Mouse (Mus musculus): Measurements from ENCODE around the gene Itih4. TPM values are rescaled to one million over a fixed set of nuclear protein-coding genes. Genes with fewer than 3 reads are reported as not detected.

Itih4 gene
- polyA plus RNA-seq, 1 experiment from 2014 or later, result 0.59 TPM

GRCm38 (mm10) chr14:30862368-30862767, 23.9 kb upstream of the Itih4 start:
- Histone ChIP-seq H3K36me3 (ENCODE audit: control insufficient read depth, insufficient read depth, low read length) (no peaks in the 10 kb centered on the region), H3K9ac (ENCODE audit: low read length) (no peak overlapping the region), H3K9me3 (ENCODE audit: control insufficient read depth, low read length) (no peaks in the 10 kb centered on the region), H3K27ac (ENCODE audit: low read length) (no peak overlapping the region), H3K4me3 (ENCODE audit: low read length) (no peak overlapping the region), H3K4me2 (ENCODE audit: low read depth, low read length) (no peak overlapping the region), H3K4me1 (replicated peaks; ENCODE audit: control insufficient read depth, insufficient read depth, low read length) (peaks cover 12% of the 10 kb centered on the region), H3K27me3 (ENCODE audit: control insufficient read depth, insufficient read depth, low read depth, low read length) (no peaks in the 10 kb centered on the region)
- no peak for ATAC-seq (ENCODE audit: low read depth)
- 68% methylated on average over 9 of the region's 9 CpGs for WGBS

GRCm38 (mm10) chr14:30865311-30865710, 21.0 kb upstream of the Itih4 start:
- Histone ChIP-seq H3K4me3 (ENCODE audit: low read length) (no peak overlapping the region), H3K27ac (ENCODE audit: low read length) (no peak overlapping the region), H3K36me3 (ENCODE audit: control insufficient read depth, insufficient read depth, low read length) (no peaks in the 10 kb centered on the region), H3K4me2 (ENCODE audit: low read depth, low read length) (no peak overlapping the region), H3K9ac (ENCODE audit: low read length) (no peak overlapping the region), H3K27me3 (ENCODE audit: control insufficient read depth, insufficient read depth, low read depth, low read length) (no peaks in the 10 kb centered on the region), H3K9me3 (ENCODE audit: control insufficient read depth, low read length) (no peaks in the 10 kb centered on the region), H3K4me1 (replicated peaks; ENCODE audit: control insufficient read depth, insufficient read depth, low read length) (peaks cover 19% of the 10 kb centered on the region)
- WGBS, result 75% methylated on average over 3 of the region's 3 CpGs
- ATAC-seq (ENCODE audit: low read depth), result no peak

GRCm38 (mm10) chr14:30867042-30867441, 19.2 kb upstream of the Itih4 start:
- no peak overlapping the region for H3K27ac ChIP-seq (ENCODE audit: low read length)
- no peak overlapping the region for H3K9ac ChIP-seq (ENCODE audit: low read length)
- H3K9me3 ChIP-seq (ENCODE audit: control insufficient read depth, low read length), result no peaks in the 10 kb centered on the region
- WGBS, result 18% methylated on average over 5 of the region's 5 CpGs
- no peak overlapping the region for H3K4me3 ChIP-seq (ENCODE audit: low read length)
- ATAC-seq (ENCODE audit: low read depth), result peak; percentile 35; the same call in 1 of the 2 replicates
- no peaks in the 10 kb centered on the region for H3K27me3 ChIP-seq (ENCODE audit: control insufficient read depth, insufficient read depth, low read depth, low read length)
- peaks cover 11% of the 10 kb centered on the region for H3K4me1 ChIP-seq (replicated peaks; ENCODE audit: control insufficient read depth, insufficient read depth, low read length)
- H3K36me3 ChIP-seq (ENCODE audit: control insufficient read depth, insufficient read depth, low read length), result no peaks in the 10 kb centered on the region
- no peak overlapping the region for H3K4me2 ChIP-seq (ENCODE audit: low read depth, low read length)

- H3K27ac ChIP-seq (ENCODE audit: low read length), result no peak overlapping the region
- no peaks in the 10 kb centered on the region for H3K36me3 ChIP-seq (ENCODE audit: control insufficient read depth, insufficient read depth, low read length)
- H3K27me3 ChIP-seq (ENCODE audit: control insufficient read depth, insufficient read depth, low read depth, low read length), result no peaks in the 10 kb centered on the region
- no peak overlapping the region for H3K4me3 ChIP-seq (ENCODE audit: low read length)
- no peak overlapping the region for H3K4me2 ChIP-seq (ENCODE audit: low read depth, low read length)
- WGBS, result 87% methylated on average over 10 of the region's 10 CpGs
- peaks cover 9% of the 10 kb centered on the region for H3K4me1 ChIP-seq (replicated peaks; ENCODE audit: control insufficient read depth, insufficient read depth, low read length)
- H3K9me3 ChIP-seq (ENCODE audit: control insufficient read depth, low read length), result no peaks in the 10 kb centered on the region
- no peak overlapping the region for H3K9ac ChIP-seq (ENCODE audit: low read length)
- no peak for ATAC-seq (ENCODE audit: low read depth)
These were observed 17.4 kb upstream of the Itih4 start for GRCm38 (mm10) chr14:30868826-30869225.

- no peaks in the 10 kb centered on the region for H3K36me3 ChIP-seq (ENCODE audit: control insufficient read depth, insufficient read depth, low read length)
These were observed 16.9 kb upstream of the Itih4 start for GRCm38 (mm10) chr14:30869391-30869801.

GRCm38 (mm10) chr14:30870206-30871147, 15.8 kb upstream of the Itih4 start:
- Histone ChIP-seq H3K27ac (ENCODE audit: low read length) (peak overlapping the region; percentile 86), H3K27me3 (ENCODE audit: control insufficient read depth, insufficient read depth, low read depth, low read length) (no peaks in the 10 kb centered on the region), H3K4me2 (ENCODE audit: low read depth, low read length) (no peak overlapping the region), H3K9ac (ENCODE audit: low read length) (0 out of 2 replicates have a peak overlapping the region, but pooled peaks have one; percentile 30), H3K4me3 (ENCODE audit: low read length) (no peak overlapping the region), H3K4me1 (replicated peaks; ENCODE audit: control insufficient read depth, insufficient read depth, low read length) (peaks cover 20% of the 10 kb centered on the region), H3K36me3 (ENCODE audit: control insufficient read depth, insufficient read depth, low read length) (0 out of 2 replicates have a peak, but pooled peaks cover 3% of the 10 kb centered on the region), H3K9me3 (ENCODE audit: control insufficient read depth, low read length) (no peaks in the 10 kb centered on the region)
- 60% methylated on average over 25 of the region's 25 CpGs for WGBS
- ATAC-seq (ENCODE audit: low read depth), result peak; percentile 81

More at GRCm38 (mm10) chr14:30869391-30869801, 16.9 kb upstream of the Itih4 start:
- Histone ChIP-seq H3K27ac (ENCODE audit: low read length) (peak overlapping the region; percentile 86), H3K9ac (ENCODE audit: low read length) (no peak overlapping the region), H3K4me2 (ENCODE audit: low read depth, low read length) (no peak overlapping the region), H3K4me1 (replicated peaks; ENCODE audit: control insufficient read depth, insufficient read depth, low read length) (peaks cover 13% of the 10 kb centered on the region), H3K4me3 (ENCODE audit: low read length) (no peak overlapping the region), H3K27me3 (ENCODE audit: control insufficient read depth, insufficient read depth, low read depth, low read length) (no peaks in the 10 kb centered on the region), H3K9me3 (ENCODE audit: control insufficient read depth, low read length) (no peaks in the 10 kb centered on the region)
- ATAC-seq (ENCODE audit: low read depth), result no peak
- WGBS, result 79% methylated on average over 8 of the region's 8 CpGs

- Histone ChIP-seq H3K4me3 (ENCODE audit: low read length) (no peak overlapping the region), H3K27me3 (ENCODE audit: control insufficient read depth, insufficient read depth, low read depth, low read length) (no peaks in the 10 kb centered on the region), H3K4me1 (replicated peaks; ENCODE audit: control insufficient read depth, insufficient read depth, low read length) (peaks cover 40% of the 10 kb centered on the region), H3K36me3 (ENCODE audit: control insufficient read depth, insufficient read depth, low read length) (0 out of 2 replicates have a peak, but pooled peaks cover 5% of the 10 kb centered on the region), H3K9me3 (ENCODE audit: control insufficient read depth, low read length) (no peaks in the 10 kb centered on the region), H3K9ac (ENCODE audit: low read length) (no peak overlapping the region; the same call in 1 of the 2 replicates), H3K4me2 (ENCODE audit: low read depth, low read length) (peak overlapping the region; percentile 26; the same call in 1 of the 2 replicates), H3K27ac (ENCODE audit: low read length) (peak overlapping the region; percentile 60)
- 49% methylated on average over 18 of the region's 18 CpGs for WGBS
- peak; percentile 71 for ATAC-seq (ENCODE audit: low read depth)
These were observed 12.1 kb upstream of the Itih4 start for GRCm38 (mm10) chr14:30874095-30874700.

- Histone ChIP-seq H3K4me3 (ENCODE audit: low read length) (no peak overlapping the region), H3K27ac (ENCODE audit: low read length) (no peak overlapping the region), H3K9me3 (ENCODE audit: control insufficient read depth, low read length) (no peaks in the 10 kb centered on the region), H3K9ac (ENCODE audit: low read length) (no peak overlapping the region; the same call in 1 of the 2 replicates), H3K27me3 (ENCODE audit: control insufficient read depth, insufficient read depth, low read depth, low read length) (no peaks in the 10 kb centered on the region), H3K36me3 (ENCODE audit: control insufficient read depth, insufficient read depth, low read length) (0 out of 2 replicates have a peak, but pooled peaks cover 5% of the 10 kb centered on the region), H3K4me2 (ENCODE audit: low read depth, low read length) (no peak overlapping the region), H3K4me1 (replicated peaks; ENCODE audit: control insufficient read depth, insufficient read depth, low read length) (peaks cover 40% of the 10 kb centered on the region)
- WGBS, result 76% methylated on average over 12 of the region's 12 CpGs
- no peak for ATAC-seq (ENCODE audit: low read depth)
These were observed 11.0 kb upstream of the Itih4 start for GRCm38 (mm10) chr14:30875130-30875865.

Data from lung, embryonic 16.5 days (tissue).